13 mouse cellular contexts compared by ENCODE assay signal in genomic region chr7:35796123-35796522, GRCm38 (mm10). TPM values are rescaled to one million over a fixed set of nuclear protein-coding genes. Genes with fewer than 3 reads are reported as not detected.
DNase-seq lines count a peak whose midpoint lies in the region; ATAC-seq and TF ChIP-seq lines count a peak whose summit lies in the region.
"Had no signal": no experiment of that assay in that cellular context is flagged by ENCODE, and none has a peak within 500 bp of the region (broad histone marks: within the 10 kb centered on the region; RNA-seq: fewer than 3 reads in every experiment).

No protein-coding gene starts in this region.

- no peak overlapping the region for H3K4me2 ChIP-seq in forebrain, embryonic 14.5 days (ENCODE audit: low read length)
- no peak overlapping the region for H3K4me2 ChIP-seq in forebrain, embryonic 13.5 days
- H3K4me2 ChIP-seq: hindbrain, embryonic 12.5 days had no signal

- H3K27ac ChIP-seq in forebrain, embryonic 14.5 days (ENCODE audit: low read depth, low read length): no peak overlapping the region
- H3K27ac ChIP-seq in forebrain, embryonic 13.5 days: no peak overlapping the region
- H3K27ac ChIP-seq: hindbrain, embryonic 12.5 days had no signal

- no peak for ATAC-seq in forebrain, embryonic 14.5 days
- no peak for ATAC-seq in forebrain, embryonic 13.5 days
- peak; percentile 56 for ATAC-seq in G1E (ENCODE audit: extremely low read depth, insufficient number of reproducible peaks, low FRiP score, poor library complexity, severe bottlenecking)
- ATAC-seq in hematopoietic stem cell, adult 5-6 weeks (replicated peaks in 1 of 2; ENCODE audit: insufficient read depth in 1 of 2, low FRiP score in 2 of 2, low TSS enrichment in 1 of 2, low read depth in 1 of 2, poor library complexity in 2 of 2, severe bottlenecking in 2 of 2): peak; percentile 72 to 80

- peaks cover 84% of the 10 kb centered on the region for H3K36me3 ChIP-seq in forebrain, embryonic 14.5 days (ENCODE audit: control insufficient read depth, insufficient read depth, low read length)
- H3K36me3 ChIP-seq in forebrain, embryonic 13.5 days (ENCODE audit: poor library complexity, severe bottlenecking): peaks cover 83% of the 10 kb centered on the region
- peaks cover 94% of the 10 kb centered on the region for H3K36me3 ChIP-seq in G1E (replicated peaks)

- H3K4me1 ChIP-seq in forebrain, embryonic 14.5 days (ENCODE audit: control insufficient read depth, insufficient read depth, low read length): peaks cover 4% of the 10 kb centered on the region
- H3K4me1 ChIP-seq in forebrain, embryonic 13.5 days: peaks cover 4% of the 10 kb centered on the region
- H3K4me1 ChIP-seq in G1E (ENCODE audit: insufficient read depth, low read depth, low read length): peaks cover 72% of the 10 kb centered on the region

- TF ChIP-seq CTCF in G1E (IDR thresholded peaks at IDR 0.05; ENCODE audit: low read depth, low read length): no peak

- H3K27me3 ChIP-seq in forebrain, embryonic 14.5 days (replicated peaks; ENCODE audit: control insufficient read depth, insufficient read depth, low read length): no peaks in the 10 kb centered on the region
- no peaks in the 10 kb centered on the region for H3K27me3 ChIP-seq in forebrain, embryonic 13.5 days
- H3K27me3 ChIP-seq in G1E (ENCODE audit: insufficient read depth, low read length): no peaks in the 10 kb centered on the region
- H3K27me3 ChIP-seq: hindbrain, embryonic 12.5 days had no signal

- no peaks in the 10 kb centered on the region for H3K9me3 ChIP-seq in forebrain, embryonic 14.5 days (replicated peaks; ENCODE audit: control insufficient read depth, low read length)
- H3K9me3 ChIP-seq in forebrain, embryonic 13.5 days (replicated peaks): no peaks in the 10 kb centered on the region
- H3K9me3 ChIP-seq in G1E (replicated peaks): no peaks in the 10 kb centered on the region
- H3K9me3 ChIP-seq: hindbrain, embryonic 12.5 days had no signal

- H3K4me3 ChIP-seq in forebrain, embryonic 14.5 days (ENCODE audit: low read depth, low read length): no peak overlapping the region
- H3K4me3 ChIP-seq in forebrain, embryonic 13.5 days: no peak overlapping the region
- peak overlapping the region; percentile 41; the same call in 1 of the 2 replicates for H3K4me3 ChIP-seq in G1E (ENCODE audit: low read depth, low read length)
- H3K4me3 ChIP-seq: hindbrain, embryonic 12.5 days; myocyte had no signal

- WGBS in forebrain, embryonic 14.5 days: 54% methylated on average over 7 of the region's 7 CpGs
- WGBS in forebrain, embryonic 13.5 days: 69% methylated on average over 7 of the region's 7 CpGs

- DNase-seq in forebrain, embryonic 14.5 days (ENCODE audit: low spot score): peak; percentile 13
- peak; percentile 49 for DNase-seq in kidney, postnatal 14 days
- DNase-seq in kidney, adult 11 months: no peak
- peak; percentile 45 for DNase-seq in G1E (ENCODE audit: low spot score)
- no peak for DNase-seq in urinary bladder, postnatal 25 days (ENCODE audit: low spot score)
- DNase-seq in layer of hippocampus, postnatal 14 days (ENCODE audit: low spot score in 2 of 2): no peak
- DNase-seq: adrenal gland, postnatal 25 days; gastrocnemius, postnatal 14 days; thymus, postnatal 36 days had no signal

- no peak overlapping the region for H3K9ac ChIP-seq in forebrain, embryonic 14.5 days (ENCODE audit: low read length)
- H3K9ac ChIP-seq in forebrain, embryonic 13.5 days: no peak overlapping the region
- H3K9ac ChIP-seq: hindbrain, embryonic 12.5 days had no signal

RNA-seq across cellular contexts. Expression of gene Zfp507, which starts 6.7 kb away (rescaled TPM):
- polyA plus RNA-seq in forebrain, embryonic 14.5 days (2014; fragmentation: Nextera tagmentation; extraction: Ambion mirVana): 12.0 and 12.5 TPM in 2 replicates
- polyA plus RNA-seq in forebrain, embryonic 13.5 days (2015; fragmentation: Nextera tagmentation; extraction: Ambion mirVana): 16.9 and 18.2 TPM in 2 replicates
- total RNA-seq in G1E (2014; fragmentation: Nextera tagmentation) (48.1 and 56.0 TPM in 2 replicates), G1E (2017) (34.6 and 38.4 TPM in 2 replicates)
- 8.3 and 8.9 TPM in 2 replicates for polyA plus RNA-seq in G1E (2012)
- total RNA-seq in hematopoietic stem cell, adult 5-6 weeks (2017): 24.5 and 31.0 TPM in 2 replicates
- 10 to 100 TPM; 28.3 to 30.5 TPM for total RNA-seq in layer of hippocampus, postnatal 14 days (2021)

RNA-seq across cellular contexts. Expression of gene Dpy19l3, which starts 41.9 kb away (rescaled TPM):
- 58.8 and 59.7 TPM in 2 replicates for polyA plus RNA-seq in forebrain, embryonic 14.5 days (2014; fragmentation: Nextera tagmentation; extraction: Ambion mirVana)
- 31.3 and 40.2 TPM in 2 replicates for polyA plus RNA-seq in forebrain, embryonic 13.5 days (2015; fragmentation: Nextera tagmentation; extraction: Ambion mirVana)
- total RNA-seq in G1E (2014; fragmentation: Nextera tagmentation) (12.6 and 21.2 TPM in 2 replicates), G1E (2017) (10.9 and 25.1 TPM in 2 replicates)
- 8.7 and 9.8 TPM in 2 replicates for polyA plus RNA-seq in G1E (2012)
- 24.0 and 32.1 TPM in 2 replicates for total RNA-seq in hematopoietic stem cell, adult 5-6 weeks (2017)
- 10 to 100 TPM; 70.9 to 71.6 TPM for total RNA-seq in layer of hippocampus, postnatal 14 days (2021)

Comparison
In these comparisons a context has a peak if more than half of its experiments do, and no peak if none do; other contexts are left out.
1. DNase-seq: peak in forebrain, embryonic 14.5 days (single experiment), kidney, postnatal 14 days (single experiment) and G1E (single experiment); none in kidney, adult 11 months (single experiment), urinary bladder, postnatal 25 days (single experiment) and layer of hippocampus, postnatal 14 days (0 of 2).
2. ATAC-seq: peak in G1E (single experiment) and hematopoietic stem cell, adult 5-6 weeks (2 of 2); none in forebrain, embryonic 14.5 days (single experiment) and forebrain, embryonic 13.5 days (single experiment).